Mouse (Mus musculus) MEL (cell line): ENCODE measurements at regions not wholly inside any gene's neighbourhood (a gene's known extent, or its start where the extent isn't known, plus 50 kb on each side); places are given as distances from the start of the nearest gene placed in this dataset.

Experiments used
- CTCF ChIP-seq, 3 experiments: IDR thresholded peaks in 2 of 3; conservative IDR thresholded peaks in 1 of 3; 2 replicates each; pipeline ENCODE4 v1.5.1; 2011 to 2012; ENCODE audit warnings: low read length in 3 of 3, low read depth in 2 of 3, mild to moderate bottlenecking in 2 of 3, improper control_type of control experiment in 1 of 3, inconsistent platforms in 1 of 3, mixed read lengths in 1 of 3, moderate library complexity in 1 of 3; ENCODE audit not compliant: control insufficient read depth in 1 of 3, insufficient read depth in 1 of 3, poor library complexity in 1 of 3, severe bottlenecking in 1 of 3
- E2F4 ChIP-seq: IDR thresholded peaks from 2 replicates; pipeline ENCODE4 v1.6.1; 2011; ENCODE audit warnings: low read depth, low read length, improper control_type of control experiment, borderline replicate concordance
- EP300 ChIP-seq, 2 experiments: IDR thresholded peaks; 2 replicates each; pipeline ENCODE4 v1.6.1; 2011; ENCODE audit warnings: improper control_type of control experiment in 2 of 2, low read length in 2 of 2, low read depth in 1 of 2, mild to moderate bottlenecking in 1 of 2
- ETS1 ChIP-seq: IDR thresholded peaks from 2 replicates; pipeline ENCODE4 v1.6.1; 2012; ENCODE audit warnings: low read depth, mild to moderate bottlenecking, inconsistent platforms, low read length, improper control_type of control experiment, moderate library complexity
- GATA1 ChIP-seq: IDR thresholded peaks from 2 replicates; pipeline ENCODE4 v1.6.1; 2011; ENCODE audit warnings: low read depth, low read length, improper control_type of control experiment
- JUND ChIP-seq: IDR thresholded peaks from 2 replicates; pipeline ENCODE4 v1.6.1; 2011; ENCODE audit warnings: low read depth, mild to moderate bottlenecking, improper control_type of control experiment, low read length
- NELFE ChIP-seq: IDR thresholded peaks from 2 replicates; pipeline ENCODE4 v1.6.1; 2011; ENCODE audit warnings: low read depth, low read length, improper control_type of control experiment
- POLR2A ChIP-seq, 2 experiments: IDR thresholded peaks; 2 replicates each; pipeline ENCODE4 v1.6.1; 2011 to 2012; ENCODE audit warnings: low read length in 2 of 2, mild to moderate bottlenecking in 2 of 2, control low read depth in 1 of 2, improper control_type of control experiment in 1 of 2, low read depth in 1 of 2, moderate library complexity in 1 of 2; ENCODE audit not compliant: control insufficient read depth in 1 of 2, insufficient read depth in 1 of 2, poor library complexity in 1 of 2
- RAD21 ChIP-seq: IDR thresholded peaks from 2 replicates; pipeline ENCODE4 v1.6.1; 2011; ENCODE audit warnings: mild to moderate bottlenecking, low read depth, low read length, improper control_type of control experiment
- RCOR1 ChIP-seq: IDR thresholded peaks from 2 replicates; pipeline ENCODE4 v1.6.1; 2012; ENCODE audit warnings: low read depth, mild to moderate bottlenecking, inconsistent platforms, low read length, improper control_type of control experiment
- UBTF ChIP-seq: IDR thresholded peaks from 2 replicates; pipeline ENCODE4 v1.6.1; 2012; ENCODE audit warnings: low read depth, mild to moderate bottlenecking, inconsistent platforms, low read length, improper control_type of control experiment, moderate library complexity, borderline replicate concordance; ENCODE audit not compliant: insufficient read depth
- ZNF384 ChIP-seq: IDR thresholded peaks from 2 replicates; pipeline ENCODE4 v1.6.1; 2012; ENCODE audit warnings: low read depth, mild to moderate bottlenecking, inconsistent platforms, low read length, improper control_type of control experiment

GRCm38 (mm10) chr12:9365931-9366330, 204.0 kb upstream of the Osr1 start:
- TF ChIP-seq POLR2A (IDR thresholded peaks at IDR 0.05; ENCODE audit: control insufficient read depth in 1 of 2, insufficient read depth in 1 of 2, low read depth in 1 of 2, low read length in 2 of 2, poor library complexity in 1 of 2) (no peak), EP300 (IDR thresholded peaks at IDR 0.05; ENCODE audit: low read depth in 1 of 2, low read length in 2 of 2) (no peak), RCOR1 (no peak), JUND (no peak), ZNF384 (no peak), CTCF (IDR thresholded peaks at IDR 0.05 in 2 of 3, conservative IDR thresholded peaks at IDR 0.05 in 1 of 3; ENCODE audit: control insufficient read depth in 1 of 3, insufficient read depth in 1 of 3, low read depth in 2 of 3, low read length in 3 of 3, poor library complexity in 1 of 3, severe bottlenecking in 1 of 3) (no peak), ETS1 (no peak), NELFE (no peak), RAD21 (no peak), E2F4 (no peak), UBTF (no peak), GATA1 (no peak)
